Mouse (Mus musculus) G1E-ER4 (cell line): ENCODE results near the gene Rbfox1. TPM values are rescaled to one million over a fixed set of nuclear protein-coding genes. Genes with fewer than 3 reads are reported as not detected.

Experiments used
- GATA1 ChIP-seq: IDR thresholded peaks from one replicate; pipeline ENCODE4 v1.8.0; 2012; ENCODE audit warnings: low read length, inconsistent platforms
- polyA plus RNA-seq: library from polyadenylated mRNA; stranded (reverse); fragments of >175 nt; gene quantifications from 2 replicates; pipeline ENCODE4 v1.2.3, GENCODE M21; 2012

Gene Rbfox1
- polyA plus RNA-seq, 1 experiment, result not detected

DNA sequence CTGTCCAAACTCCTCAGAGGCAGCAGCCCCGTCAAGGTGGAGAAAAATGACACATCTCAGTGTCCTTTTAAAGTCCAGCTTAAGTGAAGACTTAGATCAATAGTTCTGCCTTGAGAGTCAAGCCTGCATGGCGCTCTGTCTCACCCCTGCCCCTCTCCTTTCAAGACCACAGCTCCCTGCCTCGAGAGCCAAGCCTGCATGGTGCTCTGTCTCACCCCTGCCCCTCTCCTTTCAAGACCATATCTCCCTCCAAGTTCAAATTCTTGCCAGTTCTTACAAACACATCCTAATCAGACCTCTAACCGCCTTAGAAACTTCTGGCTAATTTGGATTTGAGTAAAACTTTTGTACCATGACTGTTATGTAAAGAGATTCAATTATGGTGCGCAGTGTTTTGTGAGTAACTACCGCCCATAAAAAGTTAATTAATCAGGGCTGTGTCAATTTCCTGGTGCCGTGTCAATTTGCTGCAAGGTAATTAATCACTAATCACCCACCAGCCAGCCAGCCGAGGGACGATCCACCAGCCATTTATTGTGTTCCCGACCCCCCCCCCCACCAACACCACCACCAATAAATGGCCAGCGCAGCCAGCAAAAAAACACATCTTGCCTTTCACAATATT lies 1461.0 kb downstream of the Rbfox1 start:
- TF ChIP-seq GATA1, result no peak

DNA sequence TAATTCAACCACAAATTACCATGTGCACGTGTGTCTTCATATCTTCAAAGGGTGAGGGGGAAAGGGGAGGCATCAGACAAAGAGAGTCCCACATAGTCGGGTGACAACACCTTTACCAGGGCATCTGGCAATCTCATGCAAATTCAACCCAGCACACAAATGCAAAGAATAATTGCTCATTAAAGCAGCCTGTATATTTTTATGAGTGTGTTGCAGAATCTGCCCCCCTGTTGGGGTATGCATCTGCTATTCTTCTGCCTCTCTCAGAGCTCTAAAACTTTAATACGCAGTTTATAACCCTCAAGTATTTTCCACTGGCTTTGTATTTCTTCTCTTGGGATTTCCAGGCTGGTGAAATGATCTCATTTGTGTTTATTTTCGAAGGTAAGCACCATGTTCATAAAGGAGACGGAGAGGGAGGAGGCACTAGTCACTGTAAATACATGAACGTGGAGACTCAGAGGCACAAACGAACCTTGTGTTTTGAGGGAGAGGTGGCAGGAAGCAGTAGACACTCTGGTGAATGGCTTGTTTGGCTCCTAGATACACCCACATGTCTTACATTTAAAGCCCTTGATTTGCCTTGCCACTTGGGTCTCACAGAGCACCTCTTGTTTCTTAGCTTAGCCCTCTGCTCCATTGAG lies 1462.5 kb downstream of the Rbfox1 start:
- TF ChIP-seq GATA1, result no peak

DNA sequence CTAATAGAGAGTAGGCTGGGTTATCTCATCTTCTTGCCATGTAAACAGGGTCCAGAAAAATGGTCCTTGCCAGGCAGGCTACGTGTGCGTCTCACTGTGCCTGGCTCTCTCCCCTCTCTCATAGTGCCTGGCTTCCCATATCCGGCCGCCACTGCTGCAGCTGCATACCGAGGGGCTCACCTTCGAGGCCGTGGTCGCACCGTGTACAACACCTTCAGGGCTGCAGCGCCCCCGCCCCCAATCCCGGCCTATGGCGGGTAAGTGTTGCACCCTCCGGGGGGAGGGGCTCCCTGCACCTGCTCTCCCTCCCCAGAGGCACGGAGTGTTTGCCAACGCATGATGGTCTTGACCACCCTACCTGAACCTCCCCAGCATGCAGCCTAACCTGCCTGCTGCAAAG lies 1467.7 kb downstream of the Rbfox1 start:
- TF ChIP-seq GATA1, result no peak

GRCm38 (mm10) chr16:7354116-7354515 lies 1469.0 kb downstream of the Rbfox1 start:
- no peak for TF ChIP-seq GATA1

GRCm38 (mm10) chr16:7359043-7359442 lies 1473.9 kb downstream of the Rbfox1 start:
- TF ChIP-seq GATA1, result no peak

DNA sequence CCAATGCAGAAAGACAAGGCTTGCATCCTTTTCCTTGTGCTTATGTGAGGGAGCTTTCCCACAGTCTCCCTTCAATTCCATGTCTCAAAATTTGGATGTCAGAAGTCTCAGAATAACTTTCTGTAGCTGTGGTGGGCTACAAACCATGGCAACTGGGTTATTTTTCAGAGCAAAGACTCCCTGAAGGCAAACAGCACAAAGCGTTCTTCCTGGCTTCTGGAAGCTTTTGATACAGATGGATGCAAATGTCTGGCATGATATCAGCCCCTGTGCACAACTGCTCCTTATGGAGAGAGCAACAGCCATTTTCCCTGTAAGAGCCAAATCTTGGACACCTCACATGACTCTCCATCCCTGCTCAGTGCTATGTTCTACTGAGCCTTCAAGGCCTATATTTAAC lies 1475.6 kb downstream of the Rbfox1 start:
- no peak for TF ChIP-seq GATA1

- TF ChIP-seq GATA1, result no peak
Observed at GRCm38 (mm10) chr16:7365878-7366277, 1480.7 kb downstream of the Rbfox1 start.

GRCm38 (mm10) chr16:7374146-7374545 lies 1489.0 kb downstream of the Rbfox1 start:
- TF ChIP-seq GATA1, result no peak

DNA sequence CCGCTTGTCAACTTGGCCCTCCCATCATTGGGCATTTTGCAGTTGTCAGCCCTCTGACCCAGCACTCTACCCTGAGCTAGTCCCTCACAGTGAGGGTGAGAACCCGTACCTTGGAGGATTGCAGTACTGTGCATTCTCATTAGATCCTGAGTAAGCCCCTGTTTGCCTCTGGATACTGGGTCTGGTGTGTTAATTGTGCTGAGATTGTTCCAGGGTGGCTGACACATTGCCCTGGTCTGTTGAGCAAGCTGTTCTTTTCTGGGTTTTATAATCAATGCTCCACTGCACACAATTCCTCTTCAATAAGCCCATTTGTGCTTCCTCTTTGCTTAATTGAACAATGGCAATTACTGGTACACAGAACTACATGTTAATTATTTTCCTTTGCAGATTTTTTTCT lies 1489.5 kb downstream of the Rbfox1 start:
- TF ChIP-seq GATA1, result no peak

DNA sequence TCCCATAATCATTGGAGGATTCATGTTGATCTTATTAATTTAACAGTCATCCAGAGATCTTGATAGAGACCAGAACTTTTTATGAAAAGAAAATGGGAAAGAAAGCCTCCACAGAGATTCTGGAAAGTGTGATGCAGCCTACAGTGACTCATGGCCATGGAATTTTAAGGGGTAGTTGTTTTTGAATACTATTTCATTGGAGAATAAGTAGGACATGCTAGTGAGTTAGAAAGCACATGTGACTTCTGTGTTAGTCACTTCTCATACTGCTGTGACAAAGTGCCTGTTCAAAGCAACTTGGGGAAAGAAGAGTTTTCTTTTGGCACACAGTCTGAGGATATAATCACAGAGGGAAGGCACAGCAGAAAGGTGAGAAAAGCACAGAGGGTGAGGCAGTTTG lies 1510.9 kb downstream of the Rbfox1 start:
- no peak for TF ChIP-seq GATA1

DNA sequence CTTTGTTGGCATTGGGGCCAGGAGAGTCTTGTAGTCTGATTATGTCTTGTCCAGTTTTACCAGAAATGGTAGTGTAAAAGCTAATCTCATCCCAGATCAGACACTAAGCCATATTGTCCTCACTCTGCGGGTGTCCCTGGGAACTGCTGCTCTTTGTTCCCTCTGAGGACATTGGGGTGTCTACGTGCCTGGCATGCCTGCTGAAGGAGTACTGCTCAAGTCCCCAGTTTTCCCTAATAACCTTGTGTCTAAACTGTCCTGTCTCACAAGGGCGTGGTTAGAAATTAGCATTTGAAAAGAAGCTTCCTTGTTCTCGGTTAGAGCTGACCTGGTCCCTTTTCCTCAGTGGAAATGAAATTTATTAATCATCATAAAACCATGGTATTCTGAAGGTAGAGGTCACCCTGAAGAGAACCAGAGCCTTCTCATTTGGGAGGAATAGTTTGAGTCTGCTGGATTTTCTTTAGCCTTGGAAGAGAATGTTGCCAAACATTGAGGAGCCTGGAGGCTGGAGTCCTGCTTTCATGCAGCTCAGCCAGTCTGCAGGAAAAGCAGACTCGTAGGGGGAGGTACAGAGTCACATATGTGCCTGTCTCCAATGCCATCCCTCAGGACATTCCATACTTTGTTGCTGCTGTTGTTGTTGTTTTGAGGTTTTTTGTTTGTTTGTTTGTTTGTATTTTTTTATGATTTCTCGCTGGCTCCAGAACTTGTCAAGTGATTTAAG lies 1519.8 kb downstream of the Rbfox1 start:
- no peak for TF ChIP-seq GATA1

GRCm38 (mm10) chr16:7407862-7408640 lies 1522.9 kb downstream of the Rbfox1 start:
- TF ChIP-seq GATA1, result no peak

DNA sequence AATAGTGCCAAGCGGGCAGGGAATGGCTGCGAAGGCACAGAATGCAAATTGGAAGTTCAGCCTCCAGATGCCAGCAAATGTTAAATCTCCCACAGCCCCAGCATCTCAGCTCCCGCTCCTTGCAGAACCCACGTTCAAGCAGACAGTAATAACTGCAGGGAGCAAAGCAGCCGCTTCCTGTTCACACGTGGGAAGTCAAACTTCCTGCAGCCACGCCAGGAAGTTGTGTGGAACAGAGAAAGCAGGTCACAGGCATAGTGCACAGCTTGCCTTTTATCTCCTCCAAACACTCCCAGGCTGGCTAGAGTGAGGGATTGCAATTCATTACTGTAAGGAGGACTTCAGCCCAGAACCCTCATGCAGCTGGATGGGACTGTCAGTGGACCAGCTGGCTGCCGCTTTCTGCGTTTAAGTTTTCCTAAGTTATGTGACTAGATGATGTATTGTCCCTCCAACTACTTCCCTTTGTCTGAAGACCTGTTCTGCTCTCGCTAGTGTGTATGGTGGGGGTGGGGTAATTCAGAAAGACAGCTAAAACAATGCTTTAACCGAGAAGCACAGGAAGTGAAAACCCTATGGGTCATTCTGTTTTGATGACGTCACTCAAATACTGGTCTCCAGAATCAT lies 1534.6 kb downstream of the Rbfox1 start:
- TF ChIP-seq GATA1, result no peak

DNA sequence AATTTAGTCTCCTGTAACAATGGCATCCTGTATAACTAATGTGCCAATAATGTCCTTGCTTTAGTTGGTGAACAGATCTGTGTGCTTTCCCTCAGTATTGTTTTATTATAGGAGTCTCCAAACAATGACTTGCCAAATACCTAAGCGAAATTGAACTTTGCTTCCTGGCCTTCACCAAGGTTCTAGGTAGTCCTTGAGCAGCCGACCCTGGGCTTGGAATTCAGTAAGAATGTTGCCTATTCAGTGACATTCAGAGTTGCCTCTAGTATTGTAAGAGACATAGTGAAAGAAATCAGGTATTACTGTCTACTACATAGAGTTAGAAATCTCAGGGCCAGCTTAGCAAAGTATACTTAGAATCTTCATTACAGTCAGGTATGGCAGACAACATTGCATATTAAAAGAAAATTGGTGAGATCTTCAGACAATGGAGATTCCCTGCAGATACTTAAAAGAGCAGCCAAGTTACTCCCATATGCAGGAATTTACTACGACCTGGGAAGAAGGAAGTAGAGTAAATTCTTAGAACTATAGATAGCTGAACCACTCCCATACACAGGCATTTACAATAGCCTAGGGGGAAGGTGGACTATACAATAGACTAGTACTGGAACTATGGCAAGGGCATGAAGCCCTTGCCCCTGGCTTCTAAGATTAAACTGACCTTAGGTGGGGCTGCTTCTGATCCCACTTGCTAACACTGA lies 1540.4 kb downstream of the Rbfox1 start:
- no peak for TF ChIP-seq GATA1

- no peak for TF ChIP-seq GATA1
Observed at GRCm38 (mm10) chr16:7433296-7433695, 1548.1 kb downstream of the Rbfox1 start.
